Mouse (Mus musculus) adrenal gland, postnatal 10 days (tissue): Measurements from ENCODE around the gene Hmgn2. TPM values are rescaled to one million over a fixed set of nuclear protein-coding genes. Genes with fewer than 3 reads are reported as not detected.

ENCODE experiments used
- DNase-seq: peaks from one replicate; pipeline ENCODE4 v3.0.0; 2021; ENCODE audit warnings: mixed read lengths
- total RNA-seq, 2 experiments: library from RNA; stranded (reverse); gene quantifications; 2 replicates each; pipeline ENCODE4 v1.2.3; 2021

Hmgn2 gene
- total RNA-seq, 2 experiments from 2014 or later = 273 to 322 TPM

- DNase-seq = no peak
These were observed 9.7 kb upstream of the Hmgn2 start for GRCm38 (mm10) chr4:133978021-133978711.

- DNase-seq = no peak
These were observed 3.3 kb upstream of the Hmgn2 start for GRCm38 (mm10) chr4:133971741-133972140.

- DNase-seq = no peak
These were observed 2.4 kb upstream of the Hmgn2 start for GRCm38 (mm10) chr4:133970876-133971275.

GRCm38 (mm10) chr4:133970196-133970595 lies 1.7 kb upstream of the Hmgn2 start:
- no peak for DNase-seq

GRCm38 (mm10) chr4:133969114-133969770 lies 792 bp upstream of the Hmgn2 start:
- no peak for DNase-seq

GRCm38 (mm10) chr4:133967866-133968149 lies 642 bp downstream of the Hmgn2 start:
- peak; percentile 95 for DNase-seq

GRCm38 (mm10) chr4:133967138-133967865 lies 1.1 kb downstream of the Hmgn2 start:
- peak; percentile 99 for DNase-seq

- DNase-seq = no peak
These were observed 2.0 kb downstream of the Hmgn2 start for GRCm38 (mm10) chr4:133966271-133966940.

- peak; percentile 47 for DNase-seq
These were observed 5.9 kb downstream of the Hmgn2 start for GRCm38 (mm10) chr4:133962566-133962965.

- DNase-seq = no peak
These were observed 9.6 kb downstream of the Hmgn2 start for GRCm38 (mm10) chr4:133958884-133959283.

- no peak for DNase-seq
These were observed 12.1 kb downstream of the Hmgn2 start for GRCm38 (mm10) chr4:133956358-133956757.

GRCm38 (mm10) chr4:133946736-133947135 lies 21.7 kb downstream of the Hmgn2 start:
- DNase-seq = no peak

- DNase-seq = no peak
These were observed 24.7 kb downstream of the Hmgn2 start for GRCm38 (mm10) chr4:133943791-133944190.

GRCm38 (mm10) chr4:133942679-133943078 lies 25.8 kb downstream of the Hmgn2 start:
- DNase-seq = no peak

- DNase-seq = no peak
These were observed 26.9 kb downstream of the Hmgn2 start for GRCm38 (mm10) chr4:133941576-133941975.

GRCm38 (mm10) chr4:133940386-133941260 lies 27.8 kb downstream of the Hmgn2 start:
- DNase-seq = no peak

GRCm38 (mm10) chr4:133938077-133938476 lies 30.4 kb downstream of the Hmgn2 start:
- DNase-seq = no peak

- no peak for DNase-seq
These were observed 36.7 kb downstream of the Hmgn2 start for GRCm38 (mm10) chr4:133931785-133932184.

GRCm38 (mm10) chr4:133931349-133931748 lies 37.1 kb downstream of the Hmgn2 start:
- DNase-seq = peak; percentile 32

- DNase-seq = peak; percentile 25
These were observed 39.2 kb downstream of the Hmgn2 start for GRCm38 (mm10) chr4:133929278-133929670.

GRCm38 (mm10) chr4:133928576-133929277 lies 39.7 kb downstream of the Hmgn2 start:
- no peak for DNase-seq
